Mouse (Mus musculus) liver, postnatal 0 days (tissue): ENCODE measurements around the gene Dst. TPM values are rescaled to one million over a fixed set of nuclear protein-coding genes. Genes with fewer than 3 reads are reported as not detected.

Source experiments
- ATAC-seq: fragments of 200-750 bp; cut with Nextera tagmentation; 2 replicates; pipeline ENCODE4 v1.8.0; 2017; ENCODE audit warnings: mild to moderate bottlenecking, moderate library complexity
- DNase-seq: peaks from one replicate; pipeline ENCODE4 v3.0.0-alpha.2; 2016
- H3K27ac ChIP-seq: fragments of 300-500 bp; sonication (generic); 2 replicates; pipeline ENCODE4 v1.5.1; 2014; ENCODE audit warnings: antibody characterized with exemption, moderate library complexity, mild to moderate bottlenecking, low read depth
- H3K27me3 ChIP-seq: fragments of 300-500 bp; sonication (generic); 2 replicates; pipeline ENCODE4 v1.6.1; 2014; ENCODE audit warnings: low read length, control low read depth, mixed read lengths; ENCODE audit not compliant: insufficient read depth
- H3K36me3 ChIP-seq: fragments of 300-500 bp; sonication (generic); replicated peaks from 2 replicates; pipeline ENCODE4 v1.6.1; 2014; ENCODE audit warnings: mild to moderate bottlenecking, control low read depth, low read length, moderate library complexity, mixed read lengths; ENCODE audit not compliant: insufficient read depth
- H3K4me1 ChIP-seq: fragments of 300-500 bp; sonication (generic); 2 replicates; pipeline ENCODE4 v1.6.1; 2014; ENCODE audit warnings: antibody characterized with exemption, mild to moderate bottlenecking, control low read depth; ENCODE audit not compliant: insufficient read depth
- H3K4me2 ChIP-seq: fragments of 300-500 bp; sonication (generic); 2 replicates; pipeline ENCODE4 v1.6.1; 2014; ENCODE audit warnings: low read depth, mild to moderate bottlenecking, low read length, moderate library complexity, mixed read lengths
- H3K4me3 ChIP-seq: fragments of 300-500 bp; sonication (generic); 2 replicates; pipeline ENCODE4 v1.5.1; 2014; ENCODE audit warnings: low read depth, low read length
- H3K9ac ChIP-seq: fragments of 300-500 bp; sonication (generic); replicated peaks from 2 replicates; pipeline ENCODE4 v1.6.1; 2014; ENCODE audit warnings: mild to moderate bottlenecking, moderate library complexity
- H3K9me3 ChIP-seq: fragments of 300-500 bp; sonication (generic); 2 replicates; pipeline ENCODE4 v1.6.1; 2016; ENCODE audit warnings: mild to moderate bottlenecking, control low read depth, low read length, mixed read lengths
- CTCF ChIP-seq: sonication (generic); IDR thresholded peaks from 2 replicates; pipeline ENCODE4 v1.5.1; 2016; ENCODE audit warnings: antibody characterized with exemption, low read depth
- EP300 ChIP-seq: IDR thresholded peaks from 2 replicates; pipeline ENCODE4 v1.6.1; 2016; ENCODE audit warnings: antibody characterized with exemption, low read depth, mild to moderate bottlenecking
- WGBS: fragments of 180-500 bp; shearing (Covaris S2); extraction: QIAGEN DNeasy Blood & Tissue Kit; methylation state at CpG from one replicate; pipeline ENCODE4 v1.1.7; 2014; ENCODE audit not compliant: insufficient replicate concordance; 5-methylcytosine and 5-hydroxymethylcytosine counted together
- polyA plus RNA-seq: library from polyadenylated mRNA; unstranded; fragments of >200 nt; fragmentation: Nextera tagmentation; extraction: Ambion mirVana; gene quantifications from 2 replicates; pipeline ENCODE4 v1.2.1, GENCODE M21; 2015

Gene Dst
- polyA plus RNA-seq, 1 experiment from 2014 or later = 6.4 TPM

DNA sequence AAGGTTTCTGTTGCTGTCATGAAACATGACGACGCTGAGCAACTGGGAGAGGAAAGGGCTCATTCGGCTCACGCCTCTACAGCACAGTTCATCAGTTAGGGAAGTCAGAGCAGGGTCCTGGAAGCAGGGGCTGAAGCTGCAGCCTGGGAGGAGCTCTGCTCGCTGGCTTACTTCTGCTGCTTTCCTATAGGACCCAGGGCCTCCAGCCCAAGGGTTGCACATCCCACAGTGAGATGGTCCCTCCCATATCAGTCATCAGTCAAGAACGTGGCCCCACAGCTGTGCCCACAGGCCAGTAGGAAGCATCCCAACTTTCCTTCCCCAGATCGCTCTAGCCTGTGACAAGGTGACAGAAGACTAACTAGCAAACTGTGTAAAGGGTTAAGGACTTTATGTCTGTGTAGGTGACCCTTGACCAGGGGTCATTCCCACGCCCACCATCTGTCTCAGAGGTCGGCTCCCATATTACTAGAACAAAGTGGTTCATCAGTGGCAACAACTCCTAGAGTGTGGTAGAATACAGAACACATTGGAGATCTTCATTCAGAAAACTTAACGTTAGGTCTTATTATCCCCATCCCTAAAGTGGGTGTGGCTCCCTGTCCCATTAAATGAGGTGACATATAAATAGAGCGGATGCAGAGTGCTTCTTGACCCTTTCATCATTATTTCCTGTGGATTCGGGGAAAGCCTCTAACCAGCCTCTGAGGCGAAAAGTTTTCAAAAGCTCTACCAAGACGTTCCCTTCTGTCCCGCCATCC lies 219.9 kb downstream of the Dst start:
- TF ChIP-seq CTCF (no peak), EP300 (no peak)
- ATAC-seq (no peak), DNase-seq (no peak)
- Histone ChIP-seq H3K4me3 (no peak overlapping the region), H3K27ac (no peak overlapping the region), H3K4me1 (peaks cover 6% of the 10 kb centered on the region; the same call in 1 of the 2 replicates), H3K9me3 (no peaks in the 10 kb centered on the region), H3K4me2 (no peak overlapping the region), H3K36me3 (no peaks in the 10 kb centered on the region), H3K27me3 (no peaks in the 10 kb centered on the region), H3K9ac (no peak overlapping the region)
- WGBS = 61% methylated on average over 15 of the region's 15 CpGs

GRCm38 (mm10) chr1:34128796-34129195 lies 220.8 kb downstream of the Dst start:
- Histone ChIP-seq H3K9ac (no peak overlapping the region), H3K9me3 (no peaks in the 10 kb centered on the region), H3K27ac (no peak overlapping the region), H3K4me3 (no peak overlapping the region), H3K36me3 (no peaks in the 10 kb centered on the region), H3K4me2 (no peak overlapping the region), H3K27me3 (no peaks in the 10 kb centered on the region), H3K4me1 (peaks cover 8% of the 10 kb centered on the region; the same call in 1 of the 2 replicates)
- 59% methylated on average over 2 of the region's 2 CpGs for WGBS
- no peak for TF ChIP-seq EP300
- TF ChIP-seq CTCF = no peak
- DNase-seq = no peak
- no peak for ATAC-seq

DNA sequence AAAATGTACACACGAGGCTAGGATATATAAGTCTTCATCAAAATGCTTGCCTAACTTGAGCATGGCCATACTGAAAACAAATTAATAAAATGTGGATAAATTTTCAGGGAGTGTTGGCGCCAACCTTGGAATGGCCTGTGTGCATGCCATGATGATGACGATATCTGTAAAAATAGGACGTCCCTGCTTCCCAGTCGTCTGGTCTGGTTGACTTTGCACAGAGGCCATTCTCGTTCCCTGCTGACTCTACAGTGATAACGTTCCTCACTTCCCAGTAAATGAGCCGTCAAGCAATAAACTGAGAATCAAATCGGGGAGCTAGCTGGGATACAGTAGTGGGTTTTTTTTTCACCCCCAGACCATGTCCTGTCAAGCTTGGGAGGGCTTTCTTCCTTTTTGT lies 221.7 kb downstream of the Dst start:
- H3K36me3 ChIP-seq = no peaks in the 10 kb centered on the region
- no peak for ATAC-seq

DNA sequence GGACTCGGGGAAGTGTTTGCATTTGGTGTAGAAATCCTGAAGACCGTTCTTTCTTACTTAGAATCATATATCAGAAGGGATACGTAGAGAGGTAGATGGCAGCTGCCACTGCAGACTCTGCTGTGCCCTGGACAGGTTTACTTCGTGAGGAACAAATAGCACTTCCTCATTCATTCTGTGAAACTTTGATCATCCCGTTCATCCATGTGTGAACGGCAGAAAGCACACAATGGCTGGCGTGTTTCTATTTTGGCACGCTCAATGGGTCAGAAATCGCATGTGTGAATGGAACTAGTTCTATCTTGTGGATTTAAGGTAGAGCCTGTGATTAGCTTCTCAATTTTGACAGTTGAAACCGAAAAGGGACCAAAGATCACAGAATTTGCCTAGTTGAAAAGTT lies 222.8 kb downstream of the Dst start:
- no peak for DNase-seq
- no peaks in the 10 kb centered on the region for H3K9me3 ChIP-seq
- H3K4me2 ChIP-seq = no peak overlapping the region
- TF ChIP-seq EP300 (no peak), CTCF (no peak)
- WGBS = 71% methylated on average over 10 of the region's 10 CpGs
- H3K9ac ChIP-seq = no peak overlapping the region
- no peak overlapping the region for H3K4me3 ChIP-seq
- H3K4me1 ChIP-seq = peaks cover 3% of the 10 kb centered on the region; the same call in 1 of the 2 replicates
- H3K27ac ChIP-seq = no peak overlapping the region
- no peak for ATAC-seq
- H3K36me3 ChIP-seq = no peaks in the 10 kb centered on the region
- no peaks in the 10 kb centered on the region for H3K27me3 ChIP-seq

More for the DNA sequence above, 221.7 kb downstream of the Dst start:
- Histone ChIP-seq H3K27ac (no peak overlapping the region), H3K27me3 (no peaks in the 10 kb centered on the region), H3K4me1 (peaks cover 8% of the 10 kb centered on the region; the same call in 1 of the 2 replicates), H3K9me3 (no peaks in the 10 kb centered on the region), H3K4me2 (no peak overlapping the region), H3K4me3 (no peak overlapping the region), H3K9ac (no peak overlapping the region)
- 61% methylated on average over 9 of the region's 9 CpGs for WGBS
- DNase-seq = no peak
- no peak for TF ChIP-seq CTCF
- no peak for TF ChIP-seq EP300

DNA sequence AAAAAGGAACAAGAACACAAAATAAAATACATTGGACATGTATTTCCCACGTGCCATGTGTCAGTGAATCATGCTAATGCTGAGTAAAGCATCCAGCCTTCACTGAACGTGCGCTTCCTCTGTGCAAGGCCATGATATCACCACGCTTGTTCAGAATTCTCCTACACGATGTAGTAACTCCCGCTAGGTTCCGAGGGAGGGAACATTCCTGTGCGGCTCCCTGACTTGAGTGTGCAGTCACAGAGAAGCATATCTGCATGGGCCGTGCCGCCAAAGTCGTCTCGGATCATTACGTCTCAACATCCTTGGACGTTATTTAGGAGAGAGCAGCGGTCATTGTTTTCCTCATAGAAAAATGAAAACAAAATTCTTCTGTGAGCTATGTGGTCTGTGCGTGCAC lies 224.8 kb downstream of the Dst start:
- ATAC-seq (no peak), DNase-seq (no peak)
- TF ChIP-seq EP300 (no peak), CTCF (no peak)
- H3K9ac ChIP-seq = no peak overlapping the region
- 0 out of 2 replicates have a peak, but pooled peaks cover 2% of the 10 kb centered on the region for H3K36me3 ChIP-seq
- H3K4me3 ChIP-seq = no peak overlapping the region
- peaks cover 3% of the 10 kb centered on the region; the same call in 1 of the 2 replicates for H3K4me1 ChIP-seq
- no peaks in the 10 kb centered on the region for H3K27me3 ChIP-seq
- no peak overlapping the region for H3K27ac ChIP-seq
- WGBS = 77% methylated on average over 16 of the region's 16 CpGs
- no peak overlapping the region for H3K4me2 ChIP-seq
- no peaks in the 10 kb centered on the region for H3K9me3 ChIP-seq

- TF ChIP-seq CTCF (no peak), EP300 (no peak)
- Histone ChIP-seq H3K27me3 (no peaks in the 10 kb centered on the region), H3K4me1 (peaks cover 3% of the 10 kb centered on the region; the same call in 1 of the 2 replicates), H3K36me3 (0 out of 2 replicates have a peak, but pooled peaks cover 2% of the 10 kb centered on the region), H3K4me2 (no peak overlapping the region), H3K9me3 (no peaks in the 10 kb centered on the region), H3K27ac (no peak overlapping the region), H3K9ac (no peak overlapping the region), H3K4me3 (no peak overlapping the region)
- 70% methylated on average over 3 of the region's 3 CpGs for WGBS
- ATAC-seq (no peak; the same call in 1 of the 2 replicates), DNase-seq (no peak)
These were observed 227.5 kb downstream of the Dst start for GRCm38 (mm10) chr1:34135535-34135934.
